Comparison of ENCODE assay signal across 8 mouse cellular contexts in the genomic region with DNA sequence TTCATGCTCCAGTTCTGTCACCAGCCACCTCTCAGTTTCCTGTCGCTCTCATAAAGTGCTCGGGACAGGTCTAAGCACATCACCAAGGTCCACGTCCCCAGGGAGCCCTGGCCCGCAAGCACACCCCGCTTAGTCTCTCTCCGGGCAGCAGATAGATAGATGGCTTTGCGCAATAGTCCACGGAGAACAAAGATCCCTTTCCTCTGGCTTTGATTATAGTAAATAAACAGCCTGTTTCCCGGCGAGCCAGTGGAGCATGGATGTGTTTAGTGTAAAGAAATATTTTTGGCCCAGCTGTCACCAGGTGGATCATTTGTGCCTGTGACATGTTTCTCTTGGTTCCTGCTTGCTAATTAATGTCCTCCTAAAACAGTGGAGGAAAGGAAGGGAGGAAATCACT. TPM values are rescaled to one million over a fixed set of nuclear protein-coding genes. Genes with fewer than 3 reads are reported as not detected.
DNase-seq lines count a peak whose midpoint lies in the region; ATAC-seq and TF ChIP-seq lines count a peak whose summit lies in the region.

No protein-coding gene starts in this region.

- peak; percentile 34 for DNase-seq in liver, postnatal 0 days
- DNase-seq in urinary bladder, postnatal 4 days (ENCODE audit: low spot score in 2 of 2), result no peak
- DNase-seq in cerebellum, adult 18-20 months, result no peak
- no peak for DNase-seq in spleen, adult 12 weeks (ENCODE audit: low spot score)

- 73% methylated on average over 10 of the region's 10 CpGs for WGBS in heart, embryonic 11.5 days (ENCODE audit: insufficient replicate concordance)
- WGBS in heart, embryonic 12.5 days, result 71% methylated on average over 10 of the region's 10 CpGs
- 74% methylated on average over 10 of the region's 10 CpGs for WGBS in neural tube, embryonic 13.5 days
- 67% methylated on average over 10 of the region's 10 CpGs for WGBS in neural tube, embryonic 15.5 days
- 47% methylated on average over 10 of the region's 10 CpGs for WGBS in liver, postnatal 0 days (ENCODE audit: insufficient replicate concordance)

- no peak for TF ChIP-seq CTCF in liver, postnatal 0 days (IDR thresholded peaks at IDR 0.05; ENCODE audit: low read depth)

- ATAC-seq in heart, embryonic 11.5 days (replicated peaks; ENCODE audit: insufficient number of reproducible peaks, low FRiP score, low TSS enrichment), result no peak
- ATAC-seq in heart, embryonic 12.5 days (ENCODE audit: insufficient number of reproducible peaks, low FRiP score), result no peak
- no peak for ATAC-seq in neural tube, embryonic 13.5 days (ENCODE audit: low read depth)
- no peak for ATAC-seq in neural tube, embryonic 15.5 days (ENCODE audit: low FRiP score)
- ATAC-seq in liver, postnatal 0 days, result peak; percentile 73

- no peak overlapping the region for H3K4me2 ChIP-seq in heart, embryonic 11.5 days
- H3K4me2 ChIP-seq in heart, embryonic 12.5 days, result no peak overlapping the region
- H3K4me2 ChIP-seq in neural tube, embryonic 13.5 days, result no peak overlapping the region
- no peak overlapping the region for H3K4me2 ChIP-seq in neural tube, embryonic 15.5 days
- H3K4me2 ChIP-seq in liver, postnatal 0 days (ENCODE audit: low read depth, low read length), result peak overlapping the region; percentile 60

- 0 out of 2 replicates have a peak overlapping the region, but pooled peaks have one; percentile 10 for H3K27ac ChIP-seq in heart, embryonic 11.5 days (ENCODE audit: low read depth, low read length)
- H3K27ac ChIP-seq in heart, embryonic 12.5 days (ENCODE audit: poor library complexity, severe bottlenecking), result no peak overlapping the region
- H3K27ac ChIP-seq in neural tube, embryonic 13.5 days (replicated peaks), result 0 out of 2 replicates have a peak overlapping the region, but pooled peaks have one; percentile 9
- no peak overlapping the region for H3K27ac ChIP-seq in neural tube, embryonic 15.5 days (replicated peaks)
- H3K27ac ChIP-seq in liver, postnatal 0 days (ENCODE audit: low read depth), result peak overlapping the region; percentile 78

- H3K9me3 ChIP-seq in heart, embryonic 11.5 days (replicated peaks; ENCODE audit: control insufficient read depth, low read length), result no peaks in the 10 kb centered on the region
- H3K9me3 ChIP-seq in heart, embryonic 12.5 days (replicated peaks), result no peaks in the 10 kb centered on the region
- H3K9me3 ChIP-seq in neural tube, embryonic 13.5 days, result no peaks in the 10 kb centered on the region
- H3K9me3 ChIP-seq in neural tube, embryonic 15.5 days (replicated peaks), result no peaks in the 10 kb centered on the region
- H3K9me3 ChIP-seq in liver, postnatal 0 days (ENCODE audit: low read length), result no peaks in the 10 kb centered on the region

- peaks cover 12% of the 10 kb centered on the region; the same call in 1 of the 2 replicates for H3K36me3 ChIP-seq in heart, embryonic 11.5 days (ENCODE audit: control insufficient read depth, insufficient read depth, low read length)
- peaks cover 64% of the 10 kb centered on the region for H3K36me3 ChIP-seq in heart, embryonic 12.5 days
- H3K36me3 ChIP-seq in neural tube, embryonic 13.5 days, result no peaks in the 10 kb centered on the region; the same call in none of the 2 replicates
- peaks cover 6% of the 10 kb centered on the region; the same call in 1 of the 2 replicates for H3K36me3 ChIP-seq in neural tube, embryonic 15.5 days
- peaks cover 71% of the 10 kb centered on the region for H3K36me3 ChIP-seq in liver, postnatal 0 days (replicated peaks; ENCODE audit: insufficient read depth, low read length)

- H3K4me1 ChIP-seq in heart, embryonic 11.5 days (ENCODE audit: control insufficient read depth, insufficient read depth, low read length), result peaks cover 3% of the 10 kb centered on the region; the same call in 1 of the 2 replicates
- H3K4me1 ChIP-seq in heart, embryonic 12.5 days (replicated peaks), result peaks cover 8% of the 10 kb centered on the region
- H3K4me1 ChIP-seq in neural tube, embryonic 13.5 days (replicated peaks), result 0 out of 2 replicates have a peak, but pooled peaks cover 14% of the 10 kb centered on the region
- peaks cover 11% of the 10 kb centered on the region; the same call in 1 of the 2 replicates for H3K4me1 ChIP-seq in neural tube, embryonic 15.5 days
- peaks cover 18% of the 10 kb centered on the region for H3K4me1 ChIP-seq in liver, postnatal 0 days (ENCODE audit: insufficient read depth)

- H3K27me3 ChIP-seq in heart, embryonic 11.5 days (ENCODE audit: control insufficient read depth, insufficient read depth, low read length), result no peaks in the 10 kb centered on the region
- no peaks in the 10 kb centered on the region for H3K27me3 ChIP-seq in heart, embryonic 12.5 days (replicated peaks)
- H3K27me3 ChIP-seq in neural tube, embryonic 13.5 days, result no peaks in the 10 kb centered on the region
- no peaks in the 10 kb centered on the region for H3K27me3 ChIP-seq in neural tube, embryonic 15.5 days (replicated peaks)
- H3K27me3 ChIP-seq in liver, postnatal 0 days (ENCODE audit: insufficient read depth, low read length), result no peaks in the 10 kb centered on the region

- H3K9ac ChIP-seq in heart, embryonic 11.5 days (ENCODE audit: low read depth, low read length), result no peak overlapping the region
- no peak overlapping the region for H3K9ac ChIP-seq in heart, embryonic 12.5 days
- no peak overlapping the region for H3K9ac ChIP-seq in neural tube, embryonic 13.5 days
- H3K9ac ChIP-seq in neural tube, embryonic 15.5 days (replicated peaks), result no peak overlapping the region
- H3K9ac ChIP-seq in liver, postnatal 0 days (replicated peaks), result no peak overlapping the region

- no peak for TF ChIP-seq EP300 in liver, postnatal 0 days (IDR thresholded peaks at IDR 0.05; ENCODE audit: low read depth)

- H3K4me3 ChIP-seq in heart, embryonic 11.5 days (ENCODE audit: low read depth, low read length), result no peak overlapping the region
- H3K4me3 ChIP-seq in heart, embryonic 12.5 days, result no peak overlapping the region
- no peak overlapping the region for H3K4me3 ChIP-seq in neural tube, embryonic 13.5 days
- H3K4me3 ChIP-seq in neural tube, embryonic 15.5 days (replicated peaks), result no peak overlapping the region
- H3K4me3 ChIP-seq in liver, postnatal 0 days (ENCODE audit: low read depth, low read length), result no peak overlapping the region; the same call in 1 of the 2 replicates

RNA-seq across cellular contexts. Expression of a gene that starts 47.0 kb away (rescaled TPM):
- polyA plus RNA-seq in heart, embryonic 11.5 days (2014; fragmentation: Nextera tagmentation; extraction: Ambion mirVana), result 50.1 and 54.1 TPM in 2 replicates
- 52.2 and 54.9 TPM in 2 replicates for polyA plus RNA-seq in heart, embryonic 12.5 days (2016; fragmentation: Nextera tagmentation; extraction: Ambion mirVana)
- 45.9 and 49.4 TPM in 2 replicates for polyA plus RNA-seq in neural tube, embryonic 13.5 days (2015; fragmentation: Nextera tagmentation; extraction: Ambion mirVana)
- polyA plus RNA-seq in neural tube, embryonic 15.5 days (2015; fragmentation: Nextera tagmentation; extraction: Ambion mirVana), result 50.1 and 53.6 TPM in 2 replicates
- polyA plus RNA-seq in liver, postnatal 0 days (2015; fragmentation: Nextera tagmentation; extraction: Ambion mirVana), result 51.6 and 51.8 TPM in 2 replicates

Comparison
In these comparisons a context has a peak if more than half of its experiments do, and no peak if none do; other contexts are left out.
1. H3K27ac ChIP-seq: peak in heart, embryonic 11.5 days (single experiment), neural tube, embryonic 13.5 days (single experiment) and liver, postnatal 0 days (single experiment); none in heart, embryonic 12.5 days (single experiment) and neural tube, embryonic 15.5 days (single experiment).